Comparison of ENCODE assay signal across 22 mouse cellular contexts in the genomic region with DNA sequence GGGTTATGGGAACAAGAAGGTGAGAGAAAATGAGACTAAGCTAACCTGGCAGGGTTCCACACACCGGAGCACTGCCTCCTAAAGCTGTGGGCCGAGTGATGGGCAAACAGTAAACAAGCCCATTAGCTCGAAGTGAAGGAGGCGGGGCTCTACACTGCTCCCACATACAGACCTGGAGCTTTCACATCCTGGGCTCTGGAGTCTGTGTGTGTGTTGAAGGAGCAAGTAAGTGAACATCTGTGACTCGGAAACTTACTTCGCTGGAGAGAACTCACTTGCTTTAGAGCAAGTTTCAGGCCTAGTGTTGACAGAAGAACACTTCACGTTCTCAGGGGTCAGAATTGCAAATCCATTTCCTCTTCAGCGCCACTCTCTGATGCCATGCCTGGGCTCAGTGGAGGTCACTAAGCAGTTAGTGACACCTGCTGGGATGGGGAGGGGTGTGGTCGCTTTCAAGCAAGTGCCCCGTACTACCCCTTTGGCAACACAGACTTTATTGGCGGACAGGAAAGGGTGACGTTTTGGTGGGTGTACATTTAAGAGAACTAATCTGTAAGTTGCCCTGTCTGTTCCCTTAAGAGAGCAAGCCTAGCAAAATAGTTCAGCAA. TPM values are rescaled to one million over a fixed set of nuclear protein-coding genes. Genes with fewer than 3 reads are reported as not detected.
DNase-seq lines count a peak whose midpoint lies in the region; ATAC-seq and TF ChIP-seq lines count a peak whose summit lies in the region.
"Had no signal": no experiment of that assay in that cellular context is flagged by ENCODE, and none has a peak within 500 bp of the region (broad histone marks: within the 10 kb centered on the region; RNA-seq: fewer than 3 reads in every experiment).

No protein-coding gene starts in this region.

- TF ChIP-seq CTCF in CH12.LX (conservative IDR thresholded peaks at IDR 0.05 in 1 of 2, IDR thresholded peaks at IDR 0.05 in 1 of 2; ENCODE audit: low read depth in 2 of 2, low read length in 2 of 2), result no peak
- no peak for TF ChIP-seq CTCF in lung, adult 2 months (IDR thresholded peaks at IDR 0.05; ENCODE audit: insufficient read depth, low read length)

- H3K4me1 ChIP-seq in liver, embryonic 15.5 days (replicated peaks), result no peaks in the 10 kb centered on the region
- peaks cover 3% of the 10 kb centered on the region; the same call in 1 of the 2 replicates for H3K4me1 ChIP-seq in liver, embryonic 11.5 days (replicated peaks; ENCODE audit: control insufficient read depth, insufficient read depth, low read length)
- H3K4me1 ChIP-seq in CH12.LX (ENCODE audit: control insufficient read depth in 1 of 2, insufficient read depth in 2 of 2), result peaks cover 20 to 66% of the 10 kb centered on the region in 2 experiments
- no peaks in the 10 kb centered on the region; the same call in 1 of the 2 replicates for H3K4me1 ChIP-seq in lung, adult 2 months (ENCODE audit: control insufficient read depth, insufficient read depth, low read length)
- no peaks in the 10 kb centered on the region for H3K4me1 ChIP-seq in hindbrain, embryonic 14.5 days (replicated peaks; ENCODE audit: control insufficient read depth, insufficient read depth, low read length)
- H3K4me1 ChIP-seq in forebrain, embryonic 12.5 days, result no peaks in the 10 kb centered on the region
- H3K4me1 ChIP-seq in forebrain, embryonic 13.5 days, result no peaks in the 10 kb centered on the region
- H3K4me1 ChIP-seq: liver, embryonic 13.5 days; midbrain, embryonic 13.5 days; neural tube, embryonic 13.5 days had no signal

- WGBS in liver, embryonic 15.5 days (ENCODE audit: insufficient replicate concordance), result 75% methylated on average over 12 of the region's 12 CpGs
- WGBS in liver, embryonic 11.5 days, result 83% methylated on average over 12 of the region's 12 CpGs
- WGBS in lung, adult 2 months, result 59% methylated on average over 12 of the region's 12 CpGs
- WGBS in hindbrain, embryonic 14.5 days, result 92% methylated on average over 12 of the region's 12 CpGs
- WGBS in forebrain, embryonic 12.5 days, result 88% methylated on average over 12 of the region's 12 CpGs
- WGBS in forebrain, embryonic 13.5 days, result 91% methylated on average over 12 of the region's 12 CpGs

- 0 out of 2 replicates have a peak overlapping the region, but pooled peaks have one; percentile 38 for H3K27ac ChIP-seq in liver, embryonic 15.5 days (replicated peaks)
- no peak overlapping the region for H3K27ac ChIP-seq in liver, embryonic 11.5 days (ENCODE audit: low read depth, low read length)
- peak overlapping the region; percentile 75; the same call in 1 of the 2 replicates for H3K27ac ChIP-seq in CH12.LX (ENCODE audit: insufficient read depth, low read depth)
- H3K27ac ChIP-seq in hindbrain, embryonic 14.5 days, result no peak overlapping the region
- no peak overlapping the region for H3K27ac ChIP-seq in forebrain, embryonic 12.5 days
- H3K27ac ChIP-seq in forebrain, embryonic 13.5 days, result no peak overlapping the region
- H3K27ac ChIP-seq: heart, adult 2 months; heart, embryonic 15.5 days; hindbrain, postnatal 0 days; kidney, postnatal 0 days; liver, embryonic 13.5 days; midbrain, embryonic 13.5 days; neural tube, embryonic 13.5 days; stomach, postnatal 0 days had no signal

- TF ChIP-seq RAD21 in CH12.LX (IDR thresholded peaks at IDR 0.05; ENCODE audit: low read depth, low read length), result no peak

- no peak for DNase-seq in liver, embryonic 11.5 days (ENCODE audit: low spot score)
- no peak for DNase-seq in CH12.LX (ENCODE audit: extremely low read depth)
- DNase-seq in lung, adult 2 months, result peak; percentile 25
- no peak for DNase-seq in hindbrain, embryonic 14.5 days (ENCODE audit: low spot score)
- DNase-seq: adrenal gland, postnatal 36 days; cerebellum, adult 9-10 months; gastrocnemius, postnatal 10 days; kidney, adult 11 months; liver, embryonic 13.5 days; thymus, postnatal 25 days had no signal

- no peak overlapping the region for H3K4me3 ChIP-seq in liver, embryonic 15.5 days (replicated peaks)
- no peak overlapping the region for H3K4me3 ChIP-seq in liver, embryonic 11.5 days (ENCODE audit: low read depth, low read length)
- H3K4me3 ChIP-seq in CH12.LX (replicated peaks in 1 of 3; ENCODE audit: low read depth in 2 of 3, low read length in 2 of 3, poor library complexity in 1 of 3), result no peak overlapping the region
- H3K4me3 ChIP-seq in lung, adult 2 months (replicated peaks; ENCODE audit: extremely low read depth, low read depth, low read length), result no peak overlapping the region
- H3K4me3 ChIP-seq in hindbrain, embryonic 14.5 days (replicated peaks; ENCODE audit: low read length), result no peak overlapping the region
- H3K4me3 ChIP-seq in forebrain, embryonic 12.5 days (replicated peaks), result no peak overlapping the region
- no peak overlapping the region for H3K4me3 ChIP-seq in forebrain, embryonic 13.5 days
- H3K4me3 ChIP-seq: heart, adult 2 months; heart, embryonic 15.5 days; liver, embryonic 13.5 days; midbrain, embryonic 13.5 days; neural tube, embryonic 13.5 days had no signal

- H3K4me2 ChIP-seq in liver, embryonic 15.5 days, result no peak overlapping the region
- H3K4me2 ChIP-seq in liver, embryonic 11.5 days, result no peak overlapping the region
- no peak overlapping the region for H3K4me2 ChIP-seq in CH12.LX (ENCODE audit: insufficient read depth, low read depth, poor library complexity, severe bottlenecking)
- H3K4me2 ChIP-seq in hindbrain, embryonic 14.5 days (replicated peaks), result no peak overlapping the region
- no peak overlapping the region for H3K4me2 ChIP-seq in forebrain, embryonic 12.5 days
- H3K4me2 ChIP-seq in forebrain, embryonic 13.5 days, result no peak overlapping the region
- H3K4me2 ChIP-seq: heart, embryonic 15.5 days; liver, embryonic 13.5 days; midbrain, embryonic 13.5 days; neural tube, embryonic 13.5 days had no signal

- dilution Hi-C loops in CH12.LX (cut with MboI; ENCODE audit: extremely low pct_ligation_motif_present, extremely low pct_unique_long_range_greater_than_20kb, low sequenced_read_pairs), result no loop called here

- no peak for ATAC-seq in liver, embryonic 15.5 days (ENCODE audit: insufficient read depth)
- ATAC-seq in liver, embryonic 11.5 days (replicated peaks; ENCODE audit: low FRiP score), result no peak
- ATAC-seq in megakaryocyte, adult 5-6 weeks (ENCODE audit: poor library complexity, severe bottlenecking), result 0 out of 2 replicates have a peak, but pooled peaks have one; percentile 11
- no peak for ATAC-seq in hindbrain, embryonic 14.5 days (ENCODE audit: low FRiP score)
- ATAC-seq in forebrain, embryonic 12.5 days (ENCODE audit: low FRiP score), result no peak
- ATAC-seq in forebrain, embryonic 13.5 days, result no peak
- ATAC-seq: forebrain, embryonic 14.5 days; hindbrain, postnatal 0 days; midbrain, embryonic 13.5 days had no signal

- TF ChIP-seq POLR2A in CH12.LX (IDR thresholded peaks at IDR 0.05; ENCODE audit: low read depth, low read length), result no peak
- TF ChIP-seq POLR2A in lung, adult 2 months (IDR thresholded peaks at IDR 0.05; ENCODE audit: borderline replicate concordance, extremely low read depth, low read depth, low read length), result no peak

- H3K79me2 ChIP-seq in CH12.LX (replicated peaks; ENCODE audit: control insufficient read depth, extremely low read depth, insufficient read depth, poor library complexity, severe bottlenecking), result 0 out of 2 replicates have a peak, but pooled peaks cover 2% of the 10 kb centered on the region

- in situ Hi-C loops in CH12.LX (cut with MboI; ENCODE audit: low pct_ligation_motif_present, low pct_unique_long_range_greater_than_20kb, low sequenced_read_pairs), result no loop called here

- no peak for TF ChIP-seq EP300 in CH12.LX (IDR thresholded peaks at IDR 0.05; ENCODE audit: low read length)

- no peaks in the 10 kb centered on the region for H3K27me3 ChIP-seq in liver, embryonic 15.5 days
- H3K27me3 ChIP-seq in liver, embryonic 11.5 days (replicated peaks; ENCODE audit: control insufficient read depth, insufficient read depth, low read length), result no peaks in the 10 kb centered on the region
- no peaks in the 10 kb centered on the region for H3K27me3 ChIP-seq in CH12.LX (replicated peaks)
- no peaks in the 10 kb centered on the region for H3K27me3 ChIP-seq in hindbrain, embryonic 14.5 days (ENCODE audit: control insufficient read depth, insufficient read depth, low read length)
- no peaks in the 10 kb centered on the region for H3K27me3 ChIP-seq in forebrain, embryonic 12.5 days
- H3K27me3 ChIP-seq in forebrain, embryonic 13.5 days, result no peaks in the 10 kb centered on the region
- H3K27me3 ChIP-seq: heart, embryonic 15.5 days; liver, embryonic 13.5 days; midbrain, embryonic 13.5 days; neural tube, embryonic 13.5 days had no signal

- peaks cover 83% of the 10 kb centered on the region for H3K36me3 ChIP-seq in liver, embryonic 15.5 days (replicated peaks)
- peaks cover 46% of the 10 kb centered on the region for H3K36me3 ChIP-seq in liver, embryonic 11.5 days (ENCODE audit: control insufficient read depth, insufficient read depth, low read length)
- H3K36me3 ChIP-seq in CH12.LX (replicated peaks in 1 of 2; ENCODE audit: control insufficient read depth in 1 of 2, insufficient read depth in 1 of 2, low read length in 1 of 2), result peaks cover 70 to 94% of the 10 kb centered on the region in 2 experiments
- peaks cover 87% of the 10 kb centered on the region for H3K36me3 ChIP-seq in hindbrain, embryonic 14.5 days (replicated peaks; ENCODE audit: control insufficient read depth, insufficient read depth)
- peaks cover 67% of the 10 kb centered on the region for H3K36me3 ChIP-seq in forebrain, embryonic 12.5 days (replicated peaks)
- peaks cover 80% of the 10 kb centered on the region for H3K36me3 ChIP-seq in forebrain, embryonic 13.5 days (ENCODE audit: poor library complexity, severe bottlenecking)

- H3K9ac ChIP-seq in liver, embryonic 15.5 days, result no peak overlapping the region
- no peak overlapping the region for H3K9ac ChIP-seq in liver, embryonic 11.5 days (ENCODE audit: low read depth, low read length)
- H3K9ac ChIP-seq in CH12.LX (ENCODE audit: insufficient read depth, low read depth), result no peak overlapping the region
- no peak overlapping the region for H3K9ac ChIP-seq in hindbrain, embryonic 14.5 days
- no peak overlapping the region for H3K9ac ChIP-seq in forebrain, embryonic 12.5 days
- H3K9ac ChIP-seq in forebrain, embryonic 13.5 days, result no peak overlapping the region
- H3K9ac ChIP-seq: heart, embryonic 15.5 days; liver, embryonic 13.5 days; midbrain, embryonic 13.5 days; neural tube, embryonic 13.5 days had no signal

- H3K9me3 ChIP-seq in liver, embryonic 15.5 days (replicated peaks), result no peaks in the 10 kb centered on the region
- no peaks in the 10 kb centered on the region for H3K9me3 ChIP-seq in liver, embryonic 11.5 days (ENCODE audit: control insufficient read depth, low read length)
- no peaks in the 10 kb centered on the region for H3K9me3 ChIP-seq in CH12.LX (replicated peaks; ENCODE audit: low read length)
- no peaks in the 10 kb centered on the region for H3K9me3 ChIP-seq in hindbrain, embryonic 14.5 days (ENCODE audit: control insufficient read depth, low read length)
- H3K9me3 ChIP-seq in forebrain, embryonic 12.5 days, result no peaks in the 10 kb centered on the region
- no peaks in the 10 kb centered on the region for H3K9me3 ChIP-seq in forebrain, embryonic 13.5 days (replicated peaks)
- H3K9me3 ChIP-seq: heart, embryonic 15.5 days; liver, embryonic 13.5 days; midbrain, embryonic 13.5 days; neural tube, embryonic 13.5 days had no signal

RNA-seq across cellular contexts. Expression of a gene that starts 22.1 kb away (rescaled TPM):
- polyA plus RNA-seq in liver, embryonic 15.5 days (2015; fragmentation: Nextera tagmentation; extraction: Ambion mirVana), result 13.0 and 13.5 TPM in 2 replicates
- 45.7 and 52.4 TPM in 2 replicates for polyA plus RNA-seq in liver, embryonic 11.5 days (2014; fragmentation: Nextera tagmentation; extraction: Ambion mirVana)
- total RNA-seq in CH12.LX (2012; rRNA removed) (73.7 and 77.6 TPM in 2 replicates), CH12.LX (2014; rRNA removed) (50.2 and 57.3 TPM in 2 replicates)
- 126 and 132 TPM in 2 replicates for polyA plus RNA-seq in CH12.LX (2012; ENCODE audit: insufficient read length, low read depth)
- 9.7 and 11.6 TPM in 2 replicates for polyA plus RNA-seq in lung, adult 2 months (2012; rRNA removed)
- total RNA-seq in megakaryocyte, adult 5-6 weeks (2015), result 17.3 and 20.6 TPM in 2 replicates
- total RNA-seq in megakaryocyte, adult 5-6 weeks (2017), result 32.2 and 52.7 TPM in 2 replicates
- polyA plus RNA-seq in hindbrain, embryonic 14.5 days (2014; fragmentation: Nextera tagmentation; extraction: Ambion mirVana), result 18.1 and 20.4 TPM in 2 replicates
- 33.3 and 40.5 TPM in 2 replicates for polyA plus RNA-seq in forebrain, embryonic 12.5 days (2016; fragmentation: Nextera tagmentation; extraction: Ambion mirVana)
- 19.2 and 25.2 TPM in 2 replicates for polyA plus RNA-seq in forebrain, embryonic 13.5 days (2015; fragmentation: Nextera tagmentation; extraction: Ambion mirVana)

RNA-seq across cellular contexts. Expression of a gene that starts 22.4 kb away (rescaled TPM):
- polyA plus RNA-seq in liver, embryonic 15.5 days (2015; fragmentation: Nextera tagmentation; extraction: Ambion mirVana), result 50.9 and 52.1 TPM in 2 replicates
- 151 and 174 TPM in 2 replicates for polyA plus RNA-seq in liver, embryonic 11.5 days (2014; fragmentation: Nextera tagmentation; extraction: Ambion mirVana)
- total RNA-seq in CH12.LX (2012; rRNA removed) (76.6 and 92.3 TPM in 2 replicates), CH12.LX (2014; rRNA removed) (169 and 187 TPM in 2 replicates)
- polyA plus RNA-seq in CH12.LX (2012; ENCODE audit: insufficient read length, low read depth), result 109 and 110 TPM in 2 replicates
- 5.2 and 10.0 TPM in 2 replicates for polyA plus RNA-seq in lung, adult 2 months (2012; rRNA removed)
- total RNA-seq in megakaryocyte, adult 5-6 weeks (2015), result 49.9 and 52.8 TPM in 2 replicates
- total RNA-seq in megakaryocyte, adult 5-6 weeks (2017), result 63.1 and 72.9 TPM in 2 replicates
- polyA plus RNA-seq in hindbrain, embryonic 14.5 days (2014; fragmentation: Nextera tagmentation; extraction: Ambion mirVana), result 91.1 and 92.0 TPM in 2 replicates
- polyA plus RNA-seq in forebrain, embryonic 12.5 days (2016; fragmentation: Nextera tagmentation; extraction: Ambion mirVana), result 120 and 126 TPM in 2 replicates
- 98.1 and 112 TPM in 2 replicates for polyA plus RNA-seq in forebrain, embryonic 13.5 days (2015; fragmentation: Nextera tagmentation; extraction: Ambion mirVana)

Comparison
In these comparisons a context has a peak if more than half of its experiments do, and no peak if none do; other contexts are left out.
1. H3K27ac ChIP-seq: peak in liver, embryonic 15.5 days (single experiment) and CH12.LX (single experiment); none in liver, embryonic 11.5 days (single experiment), hindbrain, embryonic 14.5 days (single experiment), forebrain, embryonic 12.5 days (single experiment) and forebrain, embryonic 13.5 days (single experiment).